Mouse (Mus musculus): Measurements from ENCODE around the gene Slc24a3. TPM values are rescaled to one million over a fixed set of nuclear protein-coding genes. Genes with fewer than 3 reads are reported as not detected.

Gene Slc24a3
- total and polyA plus RNA-seq, 3 experiments, result not detected

GRCm38 (mm10) chr2:145401240-145401805, 233.8 kb downstream of the Slc24a3 start:
- Histone ChIP-seq H3K9me3 (replicated peaks; ENCODE audit: insufficient read depth, low read length) (no peaks in the 10 kb centered on the region), H3K36me3 (ENCODE audit: control insufficient read depth in 1 of 2, insufficient read depth in 2 of 2, low read length in 2 of 2) (no peaks in the 10 kb centered on the region), H3K79me2 (ENCODE audit: control insufficient read depth, insufficient read depth, low read length, poor library complexity) (no peaks in the 10 kb centered on the region), H3K27me3 (ENCODE audit: control insufficient read depth in 1 of 2, insufficient read depth in 2 of 2, low read length in 2 of 2) (no peaks in the 10 kb centered on the region), H3K9ac (ENCODE audit: control insufficient read depth, low read depth, low read length, poor library complexity, severe bottlenecking) (no peak overlapping the region), H3K27ac (ENCODE audit: control insufficient read depth, low read depth, low read length) (no peak overlapping the region), H3K4me1 (ENCODE audit: control insufficient read depth in 1 of 2, insufficient read depth in 2 of 2, low read length in 2 of 2) (no peaks in the 10 kb centered on the region), H3K4me3 (ENCODE audit: control insufficient read depth in 1 of 2, insufficient read depth in 1 of 2, low read depth in 2 of 2, low read length in 2 of 2) (no peak overlapping the region)
- no peak for TF ChIP-seq KAT2A (conservative IDR thresholded peaks at IDR 0.05; ENCODE audit: low read depth, low read length)
- no peak for TF ChIP-seq RAD21 (IDR thresholded peaks at IDR 0.05; ENCODE audit: low read depth, low read length)
- TF ChIP-seq ETS1 (IDR thresholded peaks at IDR 0.05; ENCODE audit: low read depth, low read length), result no peak
- no peak for TF ChIP-seq SMC3 (IDR thresholded peaks at IDR 0.05; ENCODE audit: low read depth, low read length)
- no peak for TF ChIP-seq GATA1 (IDR thresholded peaks at IDR 0.05; ENCODE audit: low read depth, low read length)
- no peak for TF ChIP-seq CTCF (IDR thresholded peaks at IDR 0.05 in 2 of 3, conservative IDR thresholded peaks at IDR 0.05 in 1 of 3; ENCODE audit: control insufficient read depth in 1 of 3, insufficient read depth in 1 of 3, low read depth in 2 of 3, low read length in 3 of 3, poor library complexity in 1 of 3, severe bottlenecking in 1 of 3)
- no peak for TF ChIP-seq CHD1 (IDR thresholded peaks at IDR 0.05; ENCODE audit: low read depth, low read length)
- no peak for TF ChIP-seq RCOR1 (IDR thresholded peaks at IDR 0.05; ENCODE audit: low read depth, low read length)
- TF ChIP-seq POLR2AphosphoS5 (IDR thresholded peaks at IDR 0.05; ENCODE audit: borderline replicate concordance, low read depth, low read length), result no peak
- no peak for TF ChIP-seq USF2 (IDR thresholded peaks at IDR 0.05; ENCODE audit: borderline replicate concordance in 1 of 2, insufficient read depth in 1 of 2, low read depth in 1 of 2, low read length in 2 of 2)
- TF ChIP-seq HCFC1 (IDR thresholded peaks at IDR 0.05; ENCODE audit: low read depth, low read length), result no peak
- no peak for TF ChIP-seq NELFE (IDR thresholded peaks at IDR 0.05; ENCODE audit: low read depth, low read length)
- no peak for TF ChIP-seq MAFK (IDR thresholded peaks at IDR 0.05; ENCODE audit: borderline replicate concordance, low read depth, low read length)
- no peak for DNase-seq (ENCODE audit: low read depth, low spot score)

GRCm38 (mm10) chr2:145401996-145402395, 234.4 kb downstream of the Slc24a3 start:
- no peaks in the 10 kb centered on the region for H3K9me3 ChIP-seq (replicated peaks; ENCODE audit: insufficient read depth, low read length)
- no peak for TF ChIP-seq ZNF384 (IDR thresholded peaks at IDR 0.05; ENCODE audit: low read depth, low read length)
- TF ChIP-seq MAX (IDR thresholded peaks at IDR 0.05; ENCODE audit: low read length), result no peak
- no peak for TF ChIP-seq KAT2A (conservative IDR thresholded peaks at IDR 0.05; ENCODE audit: low read depth, low read length)
- TF ChIP-seq GABPA (IDR thresholded peaks at IDR 0.05; ENCODE audit: low read depth, low read length), result no peak
- TF ChIP-seq UBTF (IDR thresholded peaks at IDR 0.05; ENCODE audit: borderline replicate concordance, insufficient read depth, low read depth, low read length), result no peak
- no peak for TF ChIP-seq SMC3 (IDR thresholded peaks at IDR 0.05; ENCODE audit: low read depth, low read length)
- TF ChIP-seq RAD21 (IDR thresholded peaks at IDR 0.05; ENCODE audit: low read depth, low read length), result no peak
- no peak for TF ChIP-seq ZMIZ1 (IDR thresholded peaks at IDR 0.05; ENCODE audit: low read depth, low read length)
- no peak for TF ChIP-seq HCFC1 (IDR thresholded peaks at IDR 0.05; ENCODE audit: low read depth, low read length)
- no peaks in the 10 kb centered on the region for H3K36me3 ChIP-seq (ENCODE audit: control insufficient read depth in 1 of 2, insufficient read depth in 2 of 2, low read length in 2 of 2)

More at GRCm38 (mm10) chr2:145401996-145402395, 234.4 kb downstream of the Slc24a3 start:
- Histone ChIP-seq H3K9ac (ENCODE audit: control insufficient read depth, low read depth, low read length, poor library complexity, severe bottlenecking) (no peak overlapping the region), H3K27me3 (ENCODE audit: control insufficient read depth in 1 of 2, insufficient read depth in 2 of 2, low read length in 2 of 2) (no peaks in the 10 kb centered on the region), H3K4me1 (ENCODE audit: control insufficient read depth in 1 of 2, insufficient read depth in 2 of 2, low read length in 2 of 2) (no peaks in the 10 kb centered on the region), H3K79me2 (ENCODE audit: control insufficient read depth, insufficient read depth, low read length, poor library complexity) (no peaks in the 10 kb centered on the region), H3K27ac (ENCODE audit: control insufficient read depth, low read depth, low read length) (no peak overlapping the region), H3K4me3 (ENCODE audit: control insufficient read depth in 1 of 2, insufficient read depth in 1 of 2, low read depth in 2 of 2, low read length in 2 of 2) (no peak overlapping the region)
- no peak for DNase-seq (ENCODE audit: low read depth, low spot score)
